ENCODE assay signal across 22 mouse cellular contexts in genomic region chr1:174317308-174317707, GRCm38 (mm10). TPM values are rescaled to one million over a fixed set of nuclear protein-coding genes. Genes with fewer than 3 reads are reported as not detected.
A peak's percentile ranks its signal among the peaks of the same experiment; 100 is the strongest.
DNase-seq lines count a peak whose midpoint lies in the region; ATAC-seq lines count a peak whose summit lies in the region.
"Had no signal": no experiment of that assay in that cellular context is flagged by ENCODE, and none has a peak within 500 bp of the region (broad histone marks: within the 10 kb centered on the region; RNA-seq: fewer than 3 reads in every experiment).

No protein-coding gene starts in this region.

- peak; percentile 4 for DNase-seq in CD4-positive helper T cell, adult 2 months (ENCODE audit: low read depth, low spot score)
- DNase-seq in left cerebral cortex, postnatal 25 days (ENCODE audit: low spot score in 2 of 2), result no peak
- no peak for DNase-seq in thymus, adult 18-20 months
- no peak for DNase-seq in thymus, postnatal 4 days
- DNase-seq: adrenal gland, adult 8-10 months; adrenal gland, postnatal 14 days; adrenal gland, postnatal 36 days; B cell, adult 2 months; cerebellum, adult 11-12 months; cerebellum, adult 2 months; cerebellum, adult 9-10 months; cerebellum, postnatal 10 days; cerebellum, postnatal 25 days; embryo, embryonic 11 days had no signal

- peak; percentile 76 for ATAC-seq in common myeloid progenitor, adult 5-6 weeks (replicated peaks; ENCODE audit: low read depth, poor library complexity, severe bottlenecking)
- peak; percentile 36; the same call in 1 of the 2 replicates for ATAC-seq in megakaryocyte, adult 5-6 weeks (ENCODE audit: poor library complexity, severe bottlenecking)
- ATAC-seq: activated CD4-positive, CD25-positive, alpha-beta regulatory T cell, adult 4 months; forebrain, embryonic 14.5 days; forebrain, embryonic 16.5 days; Patski had no signal

- intact Hi-C loops in left cerebral cortex, postnatal 25 days (cut with DNase I), result no loop called here

RNA-seq across cellular contexts. Expression of gene Mptx1, which starts 13.0 kb away (rescaled TPM):
- not detected in 2 replicates for total RNA-seq in common myeloid progenitor, adult 5-6 weeks (2017)
- not detected in 2 replicates for total RNA-seq in megakaryocyte, adult 5-6 weeks (2015)
- total RNA-seq in megakaryocyte, adult 5-6 weeks (2017), result not detected in 2 replicates
- total RNA-seq in left cerebral cortex, postnatal 25 days (2021), result not detected
- total RNA-seq: adrenal gland, adult 18-20 months; adrenal gland, adult 8-10 months; adrenal gland, postnatal 14 days; adrenal gland, postnatal 36 days; G1E had no signal

RNA-seq across cellular contexts. Expression of gene Olfr417, which starts 47.6 kb away (rescaled TPM):
- total RNA-seq in common myeloid progenitor, adult 5-6 weeks (2017), result 5.0 and 5.4 TPM in 2 replicates
- not detected in 2 replicates for total RNA-seq in megakaryocyte, adult 5-6 weeks (2015)
- total RNA-seq in megakaryocyte, adult 5-6 weeks (2017), result 0.04 TPM in 1 of 2 replicates, not detected in the other
- not detected for total RNA-seq in left cerebral cortex, postnatal 25 days (2021)
- total RNA-seq: adrenal gland, adult 18-20 months; adrenal gland, adult 8-10 months; adrenal gland, postnatal 14 days; adrenal gland, postnatal 36 days had no signal
